Mouse (Mus musculus) CD4-positive, CD25-positive, alpha-beta regulatory T cell, adult 2 months (primary cell): ENCODE measurements at regions not wholly inside any gene's neighbourhood (a gene's known extent, or its start where the extent isn't known, plus 50 kb on each side); places are given as distances from the start of the nearest gene placed in this dataset.

Experiments
- DNase-seq: peaks from one replicate; pipeline ENCODE4 v3.0.0-alpha.2; 2012; ENCODE audit warnings: low read depth, low spot score

- DNase-seq, result no peak
These were observed 276.1 kb upstream of the Epha4 start for GRCm38 (mm10) chr1:77790974-77791373.

GRCm38 (mm10) chr1:77754326-77754725 is 239.4 kb upstream of the Epha4 start:
- DNase-seq, result no peak

GRCm38 (mm10) chr1:77748483-77749465 is 233.9 kb upstream of the Epha4 start:
- no peak for DNase-seq

- DNase-seq, result no peak
These were observed 217.2 kb upstream of the Epha4 start for GRCm38 (mm10) chr1:77732099-77732498.

- no peak for DNase-seq
These were observed 212.7 kb upstream of the Epha4 start for GRCm38 (mm10) chr1:77727561-77727960.

- DNase-seq, result no peak
These were observed 208.4 kb upstream of the Epha4 start for GRCm38 (mm10) chr1:77723246-77723645.

- DNase-seq, result no peak
These were observed 206.0 kb upstream of the Epha4 start for GRCm38 (mm10) chr1:77720859-77721258.

- DNase-seq, result no peak
These were observed 198.1 kb upstream of the Epha4 start for GRCm38 (mm10) chr1:77713001-77713400.

GRCm38 (mm10) chr1:77708202-77709020 is 193.5 kb upstream of the Epha4 start:
- no peak for DNase-seq

GRCm38 (mm10) chr1:77695228-77696018 is 180.5 kb upstream of the Epha4 start:
- DNase-seq, result no peak

- DNase-seq, result no peak
These were observed 148.5 kb upstream of the Epha4 start for GRCm38 (mm10) chr1:77663345-77663744.

- DNase-seq, result no peak
These were observed 145.5 kb upstream of the Epha4 start for GRCm38 (mm10) chr1:77660436-77660835.

GRCm38 (mm10) chr1:77637025-77637424 is 122.1 kb upstream of the Epha4 start:
- DNase-seq, result no peak

GRCm38 (mm10) chr1:77629496-77630281 is 114.8 kb upstream of the Epha4 start:
- no peak for DNase-seq

GRCm38 (mm10) chr1:77628861-77629260 is 114.0 kb upstream of the Epha4 start:
- no peak for DNase-seq

- DNase-seq, result no peak
These were observed 102.6 kb upstream of the Epha4 start for GRCm38 (mm10) chr1:77617490-77617889.

- no peak for DNase-seq
These were observed 85.6 kb upstream of the Epha4 start for GRCm38 (mm10) chr1:77600509-77600908.

GRCm38 (mm10) chr1:77592649-77593048 is 77.8 kb upstream of the Epha4 start:
- DNase-seq, result no peak

- DNase-seq, result no peak
These were observed 77.4 kb upstream of the Epha4 start for GRCm38 (mm10) chr1:77592248-77592647.

- no peak for DNase-seq
These were observed 74.5 kb upstream of the Epha4 start for GRCm38 (mm10) chr1:77589423-77589822.

- DNase-seq, result no peak
These were observed 70.6 kb upstream of the Epha4 start for GRCm38 (mm10) chr1:77585520-77585919.
